Mouse (Mus musculus) limb, embryonic 12.5 days (tissue): Measurements from ENCODE around the gene Dlgap4. TPM values are rescaled to one million over a fixed set of nuclear protein-coding genes. Genes with fewer than 3 reads are reported as not detected.

Source experiments
- ATAC-seq: fragments of 200-750 bp; cut with Nextera tagmentation; 2 replicates; pipeline ENCODE4 v1.8.0; 2017; ENCODE audit warnings: low read depth, moderate TSS enrichment; ENCODE audit not compliant: insufficient number of reproducible peaks, insufficient read depth, low FRiP score, low TSS enrichment
- H3K27ac ChIP-seq: fragments of 300-500 bp; sonication (generic); 2 replicates; pipeline ENCODE4 v1.5.1; 2016; ENCODE audit warnings: mild to moderate bottlenecking, moderate library complexity
- H3K27me3 ChIP-seq: fragments of 300-500 bp; sonication (generic); 2 replicates; pipeline ENCODE4 v1.6.1; 2016; ENCODE audit warnings: mild to moderate bottlenecking, moderate library complexity
- H3K36me3 ChIP-seq: fragments of 300-500 bp; sonication (generic); 2 replicates; pipeline ENCODE4 v1.6.1; 2016; ENCODE audit warnings: mild to moderate bottlenecking, moderate library complexity
- H3K4me1 ChIP-seq: fragments of 300-500 bp; sonication (generic); replicated peaks from 2 replicates; pipeline ENCODE4 v1.6.1; 2016
- H3K4me2 ChIP-seq: fragments of 300-500 bp; sonication (generic); 2 replicates; pipeline ENCODE4 v1.6.1; 2016; ENCODE audit warnings: mild to moderate bottlenecking, moderate library complexity
- H3K4me3 ChIP-seq: fragments of 300-500 bp; sonication (generic); replicated peaks from 2 replicates; pipeline ENCODE4 v1.5.1; 2016; ENCODE audit warnings: mild to moderate bottlenecking
- H3K9ac ChIP-seq: fragments of 300-500 bp; sonication (generic); replicated peaks from 2 replicates; pipeline ENCODE4 v1.6.1; 2016; ENCODE audit warnings: mild to moderate bottlenecking, moderate library complexity
- H3K9me3 ChIP-seq: fragments of 300-500 bp; sonication (generic); 2 replicates; pipeline ENCODE4 v1.6.1; 2016; ENCODE audit warnings: mild to moderate bottlenecking, moderate library complexity
- WGBS: fragments of 180-500 bp; shearing (Covaris S2); methylation state at CpG from one replicate; pipeline ENCODE4 v1.1.7; 2016; 5-methylcytosine and 5-hydroxymethylcytosine counted together
- polyA plus RNA-seq: library from polyadenylated mRNA; unstranded; fragments of >200 nt; fragmentation: Nextera tagmentation; extraction: Ambion mirVana; gene quantifications from 2 replicates; pipeline ENCODE4 v1.2.1, GENCODE M21; 2016

Gene Dlgap4
- polyA plus RNA-seq, 1 experiment from 2014 or later: 106 TPM

DNA sequence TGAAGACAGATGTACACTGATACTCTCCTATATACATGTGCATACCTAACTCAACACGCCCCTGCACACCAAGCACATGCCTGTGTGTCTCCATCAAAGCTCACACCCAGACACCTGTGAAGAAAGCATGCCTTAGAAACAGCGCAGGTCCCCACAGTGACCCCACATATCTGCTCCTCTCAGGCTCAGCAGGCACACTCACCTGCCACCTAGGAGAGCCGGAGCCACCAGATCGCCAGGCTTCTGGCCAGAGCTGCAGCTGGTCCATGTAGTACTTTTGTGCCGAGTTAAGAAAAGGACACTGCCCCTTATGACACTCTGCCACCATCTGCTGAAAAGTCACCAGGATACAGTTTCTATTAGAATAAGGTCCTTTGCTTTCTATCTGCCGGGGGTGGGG lies 103.2 kb downstream of the Dlgap4 start:
- WGBS: 77% methylated on average over 6 of the region's 6 CpGs
- Histone ChIP-seq H3K4me2 (0 out of 2 replicates have a peak overlapping the region, but pooled peaks have one; percentile 48), H3K4me1 (peaks cover 34% of the 10 kb centered on the region), H3K36me3 (0 out of 2 replicates have a peak, but pooled peaks cover 4% of the 10 kb centered on the region), H3K27ac (no peak overlapping the region), H3K9me3 (no peaks in the 10 kb centered on the region), H3K9ac (no peak overlapping the region), H3K27me3 (no peaks in the 10 kb centered on the region), H3K4me3 (no peak overlapping the region)
- no peak for ATAC-seq

DNA sequence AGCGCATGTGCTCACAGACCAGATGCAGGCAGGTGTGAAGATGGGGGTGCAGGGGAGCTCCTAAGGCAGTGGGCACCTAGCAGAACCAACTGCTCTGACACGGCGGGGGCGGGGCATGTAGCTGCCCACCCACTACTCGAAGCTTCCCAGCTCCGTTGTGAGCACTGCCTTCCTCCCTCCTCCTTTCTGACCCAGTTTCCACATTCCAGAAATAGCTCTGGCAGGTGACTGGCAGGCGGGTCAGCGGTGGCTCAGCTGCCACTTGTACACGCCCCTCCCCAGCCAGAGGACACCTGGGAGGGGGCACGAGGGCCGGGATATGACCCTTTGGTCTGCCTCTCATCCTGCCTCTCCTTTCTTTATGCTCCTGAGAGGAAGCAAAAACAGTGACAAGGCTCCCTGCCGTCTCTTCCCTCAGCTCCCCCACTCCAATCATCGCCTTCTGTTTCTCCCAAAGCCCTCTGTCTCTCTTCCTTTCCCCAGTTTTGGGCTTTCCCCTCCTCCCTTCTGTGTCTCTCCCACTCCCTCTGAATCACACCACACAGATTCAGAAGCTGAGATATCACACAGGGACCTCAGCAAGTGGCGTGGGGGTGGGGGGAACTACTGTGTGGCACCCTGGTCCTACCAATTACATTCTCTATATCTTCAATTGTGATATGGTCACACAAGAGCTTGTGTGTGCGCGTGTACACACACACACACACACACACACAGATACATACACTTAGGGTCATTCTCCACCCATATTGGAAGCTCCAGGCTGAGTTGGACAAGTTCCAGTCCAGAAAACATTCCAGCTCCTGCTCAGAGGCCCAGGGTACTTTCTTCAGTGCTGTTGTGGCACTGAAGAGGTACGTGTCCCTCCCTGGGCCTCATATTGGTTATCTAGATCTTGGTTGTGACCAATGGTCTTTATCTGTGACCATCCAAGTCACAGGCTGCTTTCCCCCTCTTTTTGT lies 104.1 kb downstream of the Dlgap4 start:
- peak overlapping the region; percentile 18; the same call in 1 of the 2 replicates for H3K27ac ChIP-seq
- H3K4me3 ChIP-seq: peak overlapping the region; percentile 19
- H3K9ac ChIP-seq: peak overlapping the region; percentile 27; the same call in 1 of the 2 replicates

DNA sequence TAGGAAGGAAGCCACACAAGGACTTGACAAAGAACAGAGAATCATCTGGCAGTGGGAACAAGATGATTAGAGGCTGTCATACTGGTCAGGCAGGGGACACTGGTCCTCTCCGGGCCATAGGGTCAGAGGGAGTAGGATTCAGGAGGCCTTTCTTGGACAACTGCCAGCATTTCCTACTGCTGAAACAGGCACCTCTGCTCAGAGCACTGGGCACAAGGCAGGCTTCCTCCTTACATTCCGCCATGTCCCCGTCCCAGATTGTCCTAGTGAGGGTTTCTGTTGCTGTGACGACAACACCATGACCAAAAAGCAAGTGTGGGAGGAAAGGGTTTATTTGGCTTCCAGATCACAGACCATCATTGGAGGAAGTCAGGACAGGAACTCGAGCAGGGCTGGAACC lies 105.3 kb downstream of the Dlgap4 start:
- no peak overlapping the region for H3K4me2 ChIP-seq
- 0 out of 2 replicates have a peak, but pooled peaks cover 4% of the 10 kb centered on the region for H3K36me3 ChIP-seq
- H3K27ac ChIP-seq: no peak overlapping the region
- no peaks in the 10 kb centered on the region for H3K27me3 ChIP-seq
- no peak overlapping the region for H3K9ac ChIP-seq
- no peak for ATAC-seq
- WGBS: 70% methylated on average over 5 of the region's 5 CpGs
- H3K4me1 ChIP-seq: peaks cover 51% of the 10 kb centered on the region
- no peak overlapping the region for H3K4me3 ChIP-seq
- H3K9me3 ChIP-seq: no peaks in the 10 kb centered on the region

More for the DNA sequence above, 104.1 kb downstream of the Dlgap4 start:
- peaks cover 41% of the 10 kb centered on the region for H3K4me1 ChIP-seq
- H3K27me3 ChIP-seq: no peaks in the 10 kb centered on the region
- H3K4me2 ChIP-seq: peak overlapping the region; percentile 48
- H3K9me3 ChIP-seq: no peaks in the 10 kb centered on the region
- ATAC-seq: 0 out of 2 replicates have a peak, but pooled peaks have one; percentile 11
- H3K36me3 ChIP-seq: 0 out of 2 replicates have a peak, but pooled peaks cover 4% of the 10 kb centered on the region
- 25% methylated on average over 17 of the region's 17 CpGs for WGBS

DNA sequence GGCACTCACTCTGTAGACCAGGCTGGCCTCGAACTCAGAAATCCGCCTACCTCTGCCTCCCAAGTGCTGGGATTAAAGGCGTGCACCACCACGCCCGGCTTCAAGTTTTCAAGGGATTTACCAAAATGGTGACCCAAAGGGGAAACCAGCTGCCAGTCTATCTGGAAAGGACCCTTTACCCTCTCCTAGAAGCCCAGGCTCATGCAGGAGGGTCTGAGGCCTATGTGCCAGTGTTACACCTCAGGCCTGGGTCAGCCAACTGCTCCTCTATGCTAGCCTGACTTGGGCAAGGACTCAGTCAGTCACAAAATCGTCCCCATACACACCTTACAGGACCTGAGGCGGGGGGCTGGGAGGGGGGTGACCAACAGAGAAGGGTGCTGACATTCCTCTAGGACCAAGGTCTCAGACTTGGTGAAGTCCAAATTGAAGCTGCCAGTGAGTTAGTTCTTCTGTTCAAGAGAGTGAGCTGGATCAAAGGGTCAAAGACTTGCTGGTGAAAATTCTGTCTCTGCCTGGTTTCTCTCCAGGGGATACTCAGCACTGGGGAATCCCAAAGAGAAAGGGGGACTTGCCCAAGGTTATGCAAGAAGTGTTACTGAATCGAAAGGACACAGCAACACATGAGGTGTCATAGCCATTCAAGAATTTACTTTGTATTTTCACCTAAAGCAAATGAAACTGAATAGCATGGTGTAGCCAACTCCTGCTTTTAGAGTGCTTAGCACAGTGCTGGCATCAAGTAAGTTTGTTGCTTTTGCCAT lies 106.2 kb downstream of the Dlgap4 start:
- peak overlapping the region; percentile 86 for H3K4me2 ChIP-seq
- ATAC-seq: no peak
- peak overlapping the region; percentile 94 for H3K9ac ChIP-seq
- 0 out of 2 replicates have a peak, but pooled peaks cover 1% of the 10 kb centered on the region for H3K36me3 ChIP-seq
- H3K27ac ChIP-seq: peak overlapping the region; percentile 86; the same call in 1 of the 2 replicates
- no peaks in the 10 kb centered on the region for H3K27me3 ChIP-seq
- no peaks in the 10 kb centered on the region for H3K9me3 ChIP-seq
- peaks cover 61% of the 10 kb centered on the region for H3K4me1 ChIP-seq
- 89% methylated on average over 8 of the region's 8 CpGs for WGBS
- peak overlapping the region; percentile 92 for H3K4me3 ChIP-seq

DNA sequence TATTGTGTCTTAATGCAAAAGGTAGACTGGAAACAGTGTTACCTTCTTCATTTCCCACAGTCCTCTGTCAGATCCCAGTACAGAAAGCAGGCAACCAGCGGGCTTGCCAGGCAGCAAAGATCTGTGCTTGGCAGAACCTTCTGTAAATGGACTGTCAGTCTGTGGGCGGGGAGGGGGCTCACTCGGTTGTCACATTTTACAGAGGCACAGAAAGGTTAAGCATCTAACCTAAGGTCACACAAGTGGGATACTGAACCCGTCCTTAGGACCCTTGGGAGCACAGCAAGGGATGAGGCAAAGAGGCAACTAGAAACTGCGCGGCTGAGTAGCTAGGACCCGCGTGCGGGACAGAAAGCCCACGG lies 106.8 kb downstream of the Dlgap4 start:
- H3K4me1 ChIP-seq: peaks cover 66% of the 10 kb centered on the region

DNA sequence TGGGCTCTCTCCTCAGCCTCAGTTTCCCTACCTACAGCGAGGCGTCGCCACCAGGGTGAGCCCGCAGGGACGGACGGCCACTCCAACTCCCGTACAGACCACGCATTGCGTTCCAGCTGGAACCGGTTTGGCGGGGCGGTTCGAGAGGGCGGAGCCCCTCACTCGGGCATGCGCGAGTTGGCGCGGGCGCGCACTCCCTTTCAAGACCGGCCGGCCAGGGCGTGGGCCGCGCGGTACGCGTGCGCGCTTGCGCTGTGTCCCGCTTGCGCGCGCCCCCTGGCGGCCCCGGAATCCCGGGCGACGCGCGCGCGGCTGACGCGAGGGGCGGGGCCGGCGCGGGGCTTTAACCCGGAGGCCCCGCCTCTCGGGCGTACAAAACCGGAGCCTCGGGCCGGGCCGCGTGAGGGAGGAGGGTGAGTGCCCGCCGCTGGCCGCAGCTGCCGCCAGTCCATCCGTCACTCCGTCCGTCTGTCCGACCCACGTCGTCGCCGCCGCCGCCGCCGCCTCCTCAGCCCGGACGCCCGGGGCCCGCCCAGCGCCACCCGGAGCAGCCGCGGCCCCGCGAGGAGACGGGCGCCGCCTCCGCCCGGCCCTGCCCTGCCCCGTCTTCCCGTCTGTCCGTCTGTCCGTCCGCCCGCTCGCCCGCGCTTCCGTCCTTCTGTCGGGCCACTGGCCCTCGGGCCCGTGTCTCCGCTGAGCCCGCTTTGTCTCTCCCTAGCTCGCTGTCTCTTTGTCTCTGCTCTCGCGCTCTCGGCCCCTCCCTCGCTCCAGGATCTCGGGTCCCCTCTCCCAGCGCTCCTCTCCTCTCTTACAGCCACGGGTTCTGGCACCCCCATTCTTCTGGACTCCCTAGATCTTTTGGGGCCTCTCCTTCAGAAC lies 107.4 kb downstream of the Dlgap4 start:
- WGBS: under 1% methylated on average over 104 of the region's 114 CpGs

More for the DNA sequence above, 106.8 kb downstream of the Dlgap4 start:
- Histone ChIP-seq H3K4me2 (peak overlapping the region; percentile 86), H3K9ac (peak overlapping the region; percentile 94), H3K9me3 (no peaks in the 10 kb centered on the region), H3K4me3 (peak overlapping the region; percentile 92), H3K27ac (peak overlapping the region; percentile 86), H3K27me3 (no peaks in the 10 kb centered on the region), H3K36me3 (peaks cover 6% of the 10 kb centered on the region; the same call in 1 of the 2 replicates)
- ATAC-seq: no peak
- 2% methylated on average over 10 of the region's 10 CpGs for WGBS

DNA sequence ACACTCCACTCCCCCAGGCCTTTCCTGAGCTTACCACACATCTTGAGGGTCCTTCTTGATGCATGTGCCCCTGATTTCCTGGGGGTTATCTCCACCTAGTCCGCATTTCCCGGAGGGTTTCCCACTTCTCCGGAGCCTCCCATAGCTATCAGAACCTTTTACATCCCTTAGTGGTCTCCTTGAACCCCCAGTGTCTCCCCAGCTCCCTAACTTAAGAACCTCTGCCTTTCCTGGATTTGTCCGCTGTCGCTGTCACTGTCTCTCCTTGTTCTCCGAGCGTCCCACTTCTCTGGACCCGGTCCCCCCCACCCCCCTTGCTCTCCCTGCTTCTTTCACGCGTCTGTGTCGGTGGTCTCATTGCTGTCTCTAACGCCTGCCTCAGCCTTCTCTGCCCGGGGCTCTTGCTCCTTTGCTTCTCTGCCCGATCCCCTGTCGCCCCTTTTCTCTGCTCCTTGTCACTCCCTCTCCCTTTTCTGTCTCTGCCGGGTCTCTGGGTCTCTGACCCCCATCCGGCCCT lies 108.1 kb downstream of the Dlgap4 start:
- Histone ChIP-seq H3K4me3 (peak overlapping the region; percentile 92), H3K36me3 (peaks cover 6% of the 10 kb centered on the region; the same call in 1 of the 2 replicates), H3K27me3 (no peaks in the 10 kb centered on the region), H3K9ac (peak overlapping the region; percentile 94), H3K4me1 (peaks cover 78% of the 10 kb centered on the region), H3K4me2 (peak overlapping the region; percentile 86), H3K9me3 (no peaks in the 10 kb centered on the region), H3K27ac (peak overlapping the region; percentile 85)
- ATAC-seq: no peak
- under 1% methylated on average over 17 of the region's 17 CpGs for WGBS

More for the DNA sequence above, 107.4 kb downstream of the Dlgap4 start:
- Histone ChIP-seq H3K9me3 (no peaks in the 10 kb centered on the region), H3K4me2 (peak overlapping the region; percentile 86), H3K4me1 (peaks cover 72% of the 10 kb centered on the region), H3K27ac (peak overlapping the region; percentile 86), H3K4me3 (peak overlapping the region; percentile 92), H3K9ac (peak overlapping the region; percentile 94), H3K36me3 (peaks cover 6% of the 10 kb centered on the region; the same call in 1 of the 2 replicates), H3K27me3 (no peaks in the 10 kb centered on the region)
- peak; percentile 86 for ATAC-seq

DNA sequence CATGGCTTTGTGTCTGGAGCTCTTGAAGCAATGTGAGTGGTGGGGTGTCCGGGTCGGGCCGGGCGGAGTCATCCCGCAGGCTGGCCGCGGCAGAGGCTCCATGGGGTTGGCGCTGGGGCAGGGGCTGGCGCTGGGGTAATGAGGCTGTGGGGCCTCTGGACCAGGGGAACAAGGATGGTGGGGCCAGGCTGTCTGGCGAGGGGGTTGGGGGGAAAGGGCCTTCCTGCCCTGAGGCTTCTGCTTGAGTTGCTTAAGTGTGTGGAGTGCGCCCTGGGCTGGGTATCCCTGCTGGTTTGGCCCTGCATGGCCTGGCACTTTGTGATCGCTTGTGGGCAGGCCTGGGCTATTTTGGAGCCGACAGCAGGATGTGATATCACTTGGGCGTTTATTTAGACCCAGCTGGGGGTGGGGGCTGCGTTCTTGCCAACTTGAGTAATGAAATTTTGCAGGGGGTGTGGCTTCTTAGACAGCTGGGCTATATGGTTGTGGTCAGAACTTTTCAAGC lies 108.6 kb downstream of the Dlgap4 start:
- no peaks in the 10 kb centered on the region for H3K27me3 ChIP-seq
- peaks cover 77% of the 10 kb centered on the region for H3K4me1 ChIP-seq
- ATAC-seq: no peak
- WGBS: under 1% methylated on average over 15 of the region's 15 CpGs
- H3K27ac ChIP-seq: peak overlapping the region; percentile 85
- peak overlapping the region; percentile 92 for H3K4me3 ChIP-seq
- H3K9ac ChIP-seq: peak overlapping the region; percentile 94
- H3K36me3 ChIP-seq: peaks cover 6% of the 10 kb centered on the region; the same call in 1 of the 2 replicates
- peak overlapping the region; percentile 86 for H3K4me2 ChIP-seq
- H3K9me3 ChIP-seq: no peaks in the 10 kb centered on the region

DNA sequence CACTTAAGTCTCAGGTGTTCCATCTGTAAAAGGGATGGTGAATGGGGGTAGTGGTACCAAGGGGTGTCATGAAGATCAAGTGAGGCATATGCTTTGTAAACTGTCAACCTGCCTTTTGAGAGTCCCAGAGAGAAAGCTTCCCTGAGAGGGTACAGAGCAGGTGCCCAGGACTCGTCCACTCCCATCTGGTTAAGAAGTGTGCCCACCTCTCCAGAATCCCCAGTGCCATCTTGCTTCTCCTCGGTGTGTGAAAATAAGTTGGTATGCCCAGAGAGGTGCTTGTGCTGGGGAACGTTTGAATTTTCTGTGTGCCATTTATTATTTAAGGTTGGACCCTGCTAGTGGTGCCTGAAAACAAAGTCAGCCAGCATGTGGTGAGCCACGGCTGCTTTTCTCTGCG lies 109.2 kb downstream of the Dlgap4 start:
- no peak for ATAC-seq
- WGBS: 62% methylated on average over 5 of the region's 5 CpGs
- Histone ChIP-seq H3K9me3 (no peaks in the 10 kb centered on the region), H3K27me3 (no peaks in the 10 kb centered on the region), H3K4me1 (peaks cover 71% of the 10 kb centered on the region), H3K4me3 (peak overlapping the region; percentile 92), H3K36me3 (peaks cover 6% of the 10 kb centered on the region; the same call in 1 of the 2 replicates), H3K27ac (no peak overlapping the region), H3K9ac (peak overlapping the region; percentile 94), H3K4me2 (peak overlapping the region; percentile 86)
